Mouse (Mus musculus): Measurements from ENCODE around the gene Aebp2. TPM values are rescaled to one million over a fixed set of nuclear protein-coding genes. Genes with fewer than 3 reads are reported as not detected.

Aebp2 gene
- polyA plus RNA-seq, 1 experiment from 2014 or later: 8.9 TPM

DNA sequence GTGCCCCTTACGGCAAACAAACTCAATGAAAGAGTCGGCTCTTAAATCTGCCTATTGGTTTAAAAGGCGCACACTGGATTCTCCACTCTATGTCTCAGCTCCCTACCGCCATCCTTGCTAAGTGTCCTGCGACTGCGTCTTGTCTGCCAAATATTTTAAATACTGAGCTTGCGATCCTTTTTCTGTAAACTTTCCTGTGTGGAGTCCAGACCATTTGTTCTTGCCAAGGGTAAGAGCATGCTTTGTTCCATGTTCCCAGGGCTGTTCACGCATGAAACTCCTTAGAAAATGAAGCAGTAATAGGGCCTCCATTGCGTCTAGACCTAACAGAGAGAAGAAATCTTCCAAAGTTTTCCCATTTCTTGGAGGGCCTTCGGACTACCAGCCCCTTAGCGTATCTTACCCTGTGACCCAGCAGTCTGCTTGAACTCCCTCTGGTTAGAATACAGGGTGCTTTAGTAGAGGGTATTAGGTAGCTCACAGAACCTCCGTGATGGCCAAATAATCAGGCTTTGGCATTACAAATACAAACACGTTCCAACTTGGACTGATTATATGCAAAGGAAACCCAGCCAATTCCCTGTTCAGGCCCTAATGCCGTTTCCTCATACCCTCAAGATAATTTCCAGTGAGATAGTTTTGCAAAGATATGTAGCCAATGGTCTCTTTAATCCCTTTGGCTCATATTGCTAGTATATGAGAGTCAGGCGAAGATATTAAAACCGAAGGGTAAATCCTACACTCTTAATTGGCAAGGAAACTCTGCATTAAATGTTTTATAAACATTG is 67.3 kb downstream of the Aebp2 start:
- no peak for ATAC-seq (ENCODE audit: low FRiP score)

GRCm38 (mm10) chr6:140692160-140692559 is 69.7 kb downstream of the Aebp2 start:
- ATAC-seq (ENCODE audit: low FRiP score): no peak
- no peak overlapping the region for H3K9ac ChIP-seq
- no peak overlapping the region for H3K4me3 ChIP-seq
- H3K27me3 ChIP-seq: no peaks in the 10 kb centered on the region
- no peaks in the 10 kb centered on the region for H3K9me3 ChIP-seq
- H3K4me2 ChIP-seq: no peak overlapping the region
- H3K27ac ChIP-seq: no peak overlapping the region
- no peaks in the 10 kb centered on the region for H3K36me3 ChIP-seq
- 89% methylated on average over 6 of the region's 6 CpGs for WGBS
- H3K4me1 ChIP-seq (replicated peaks): peaks cover 16% of the 10 kb centered on the region

More for the DNA sequence above, 67.3 kb downstream of the Aebp2 start:
- Histone ChIP-seq H3K36me3 (no peaks in the 10 kb centered on the region), H3K4me2 (no peak overlapping the region), H3K27me3 (no peaks in the 10 kb centered on the region), H3K9ac (no peak overlapping the region), H3K4me3 (no peak overlapping the region), H3K9me3 (no peaks in the 10 kb centered on the region), H3K27ac (no peak overlapping the region), H3K4me1 (replicated peaks) (no peaks in the 10 kb centered on the region)
- WGBS: 89% methylated on average over 16 of the region's 16 CpGs

DNA sequence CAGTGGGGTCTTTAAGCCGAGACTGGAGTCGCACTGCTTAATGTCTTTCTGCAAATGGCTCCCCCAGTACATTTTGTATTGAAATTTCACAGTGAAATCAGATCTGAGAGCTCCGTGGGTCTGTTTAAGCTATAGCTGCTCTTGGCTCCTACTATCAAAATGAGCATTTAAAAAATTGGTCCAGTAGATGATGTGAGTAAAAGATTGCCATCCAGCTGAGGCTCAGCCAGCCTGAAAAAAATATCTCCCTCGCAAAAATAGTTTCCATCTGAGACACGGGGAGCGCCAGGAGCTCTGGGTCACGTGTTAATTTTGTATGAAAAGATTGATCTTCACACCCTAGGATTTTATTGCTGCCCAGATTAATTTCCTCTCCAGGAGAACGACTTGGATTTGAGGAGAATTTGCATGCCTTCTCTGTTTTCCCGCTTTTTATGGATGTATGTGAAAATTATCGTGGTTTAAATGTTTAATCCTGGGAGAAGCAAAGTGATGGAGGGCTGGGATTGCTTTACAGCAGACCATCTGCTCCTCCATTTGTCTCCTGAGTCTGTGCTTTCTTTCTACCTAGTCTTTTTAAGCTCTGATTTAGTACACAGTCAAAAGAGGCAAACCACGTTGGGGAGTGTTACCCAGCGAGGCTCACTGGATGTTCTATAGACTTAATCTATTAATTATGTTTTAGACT is 73.9 kb downstream of the Aebp2 start:
- 52% methylated on average over 12 of the region's 12 CpGs for WGBS
- peak; percentile 30; the same call in 1 of the 2 replicates for ATAC-seq (ENCODE audit: low FRiP score)
- Histone ChIP-seq H3K9me3 (no peaks in the 10 kb centered on the region), H3K4me3 (no peak overlapping the region), H3K27ac (peak overlapping the region; percentile 45), H3K36me3 (no peaks in the 10 kb centered on the region), H3K27me3 (no peaks in the 10 kb centered on the region), H3K4me2 (peak overlapping the region; percentile 17; the same call in 1 of the 2 replicates), H3K9ac (no peak overlapping the region), H3K4me1 (replicated peaks) (peaks cover 16% of the 10 kb centered on the region)

DNA sequence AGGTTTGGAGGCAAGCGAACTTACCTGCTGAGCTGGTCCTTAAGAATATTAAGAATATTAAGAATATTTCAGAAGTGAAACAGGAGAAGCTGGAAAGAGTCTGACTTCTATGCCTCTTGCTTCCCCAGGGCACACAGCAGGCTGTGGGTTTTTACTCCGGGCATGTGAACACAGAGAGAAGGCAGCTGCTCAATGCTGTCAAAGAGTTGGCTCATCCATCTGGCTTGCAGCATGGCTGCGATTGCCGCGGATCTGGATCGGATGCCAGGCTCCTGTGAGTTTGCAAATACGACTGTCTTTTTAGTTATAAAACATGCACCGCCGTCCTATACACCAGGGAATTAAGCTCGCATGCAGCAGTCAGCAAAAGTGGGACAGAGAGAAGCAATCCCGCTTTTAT is 75.5 kb downstream of the Aebp2 start:
- Histone ChIP-seq H3K27me3 (no peaks in the 10 kb centered on the region), H3K9me3 (no peaks in the 10 kb centered on the region), H3K4me2 (no peak overlapping the region), H3K27ac (no peak overlapping the region), H3K36me3 (no peaks in the 10 kb centered on the region), H3K4me3 (no peak overlapping the region), H3K4me1 (replicated peaks) (peaks cover 16% of the 10 kb centered on the region), H3K9ac (no peak overlapping the region)
- no peak for ATAC-seq (ENCODE audit: low FRiP score)
- WGBS: 77% methylated on average over 11 of the region's 11 CpGs

- no peaks in the 10 kb centered on the region for H3K36me3 ChIP-seq
- H3K4me1 ChIP-seq (replicated peaks): peaks cover 16% of the 10 kb centered on the region
- ATAC-seq (ENCODE audit: low FRiP score): no peak
- H3K27me3 ChIP-seq: no peaks in the 10 kb centered on the region
- H3K9me3 ChIP-seq: no peaks in the 10 kb centered on the region
- no peak overlapping the region for H3K4me2 ChIP-seq
- WGBS: 93% methylated on average over 1 of the region's 1 CpGs
- H3K27ac ChIP-seq: no peak overlapping the region
- no peak overlapping the region for H3K4me3 ChIP-seq
- H3K9ac ChIP-seq: no peak overlapping the region
Measured at GRCm38 (mm10) chr6:140698596-140698995, 76.1 kb downstream of the Aebp2 start.

GRCm38 (mm10) chr6:140701259-140701658 is 78.8 kb downstream of the Aebp2 start:
- Histone ChIP-seq H3K27ac (no peak overlapping the region), H3K36me3 (no peaks in the 10 kb centered on the region), H3K9ac (no peak overlapping the region), H3K9me3 (no peaks in the 10 kb centered on the region), H3K4me2 (no peak overlapping the region), H3K27me3 (no peaks in the 10 kb centered on the region), H3K4me3 (no peak overlapping the region), H3K4me1 (replicated peaks) (peaks cover 7% of the 10 kb centered on the region)
- no peak for ATAC-seq (ENCODE audit: low FRiP score)
- WGBS: 80% methylated on average over 6 of the region's 6 CpGs

DNA sequence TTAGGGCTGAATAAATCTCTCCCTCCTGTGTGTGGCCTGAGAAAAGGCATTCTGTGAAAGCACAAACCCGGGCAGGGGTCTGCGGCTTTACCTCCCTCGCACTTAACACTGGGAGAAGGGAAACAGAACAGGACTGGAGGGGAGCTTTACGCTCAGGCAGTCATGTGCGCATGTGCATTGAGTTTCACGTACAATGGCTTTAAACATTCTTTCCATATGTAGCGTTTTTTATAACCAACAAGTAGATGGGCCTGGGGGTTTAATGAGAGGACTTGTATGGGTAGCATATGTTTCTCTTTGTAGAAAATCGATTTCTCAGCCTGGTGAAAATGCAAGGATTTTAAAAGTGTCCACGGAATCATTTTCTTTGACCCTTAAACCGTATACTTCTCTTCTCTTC is 82.7 kb downstream of the Aebp2 start:
- WGBS: 90% methylated on average over 10 of the region's 10 CpGs
- Histone ChIP-seq H3K4me2 (no peak overlapping the region), H3K4me3 (no peak overlapping the region), H3K27me3 (no peaks in the 10 kb centered on the region), H3K36me3 (no peaks in the 10 kb centered on the region), H3K9ac (no peak overlapping the region), H3K4me1 (replicated peaks) (no peaks in the 10 kb centered on the region), H3K27ac (no peak overlapping the region), H3K9me3 (no peaks in the 10 kb centered on the region)
- ATAC-seq (ENCODE audit: low FRiP score): no peak

GRCm38 (mm10) chr6:140706056-140706455 is 83.6 kb downstream of the Aebp2 start:
- no peaks in the 10 kb centered on the region for H3K4me1 ChIP-seq (replicated peaks)
- 92% methylated on average over 5 of the region's 5 CpGs for WGBS
- ATAC-seq (ENCODE audit: low FRiP score): no peak
- H3K36me3 ChIP-seq: no peaks in the 10 kb centered on the region
- no peak overlapping the region for H3K4me2 ChIP-seq
- H3K4me3 ChIP-seq: no peak overlapping the region
- no peaks in the 10 kb centered on the region for H3K27me3 ChIP-seq
- H3K27ac ChIP-seq: no peak overlapping the region
- no peak overlapping the region for H3K9ac ChIP-seq
- no peaks in the 10 kb centered on the region for H3K9me3 ChIP-seq

DNA sequence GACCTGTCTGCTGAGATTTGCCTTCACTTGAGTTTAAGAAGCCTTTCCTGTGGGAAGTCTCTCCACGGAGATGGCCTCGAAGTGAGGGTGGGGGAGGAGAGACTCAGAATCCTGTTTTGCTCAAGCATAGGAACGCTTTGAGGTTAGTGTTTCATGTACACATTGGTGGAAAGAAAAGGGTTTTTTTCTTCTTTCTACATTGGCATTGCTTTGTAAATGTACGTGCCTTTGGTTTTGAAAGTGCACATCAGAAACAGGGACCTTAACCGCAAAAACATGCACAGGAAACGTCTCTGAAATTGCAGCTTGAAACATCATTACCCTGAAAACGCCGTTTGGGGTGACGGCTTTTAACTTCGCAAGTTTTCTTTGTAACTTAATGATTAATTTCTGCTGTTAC is 85.6 kb downstream of the Aebp2 start:
- no peak overlapping the region for H3K27ac ChIP-seq
- no peak for ATAC-seq (ENCODE audit: low FRiP score)
- H3K4me2 ChIP-seq: no peak overlapping the region
- H3K9ac ChIP-seq: no peak overlapping the region
- H3K4me3 ChIP-seq: no peak overlapping the region
- no peaks in the 10 kb centered on the region for H3K4me1 ChIP-seq (replicated peaks)
- no peaks in the 10 kb centered on the region for H3K36me3 ChIP-seq
- H3K27me3 ChIP-seq: no peaks in the 10 kb centered on the region
- H3K9me3 ChIP-seq: no peaks in the 10 kb centered on the region
- WGBS: 89% methylated on average over 10 of the region's 10 CpGs

GRCm38 (mm10) chr6:140709415-140710107 is 87.1 kb downstream of the Aebp2 start:
- no peak overlapping the region for H3K4me3 ChIP-seq
- H3K27ac ChIP-seq: no peak overlapping the region
- peaks cover 5% of the 10 kb centered on the region; the same call in 1 of the 2 replicates for H3K27me3 ChIP-seq
- WGBS: 59% methylated on average over 6 of the region's 6 CpGs
- no peaks in the 10 kb centered on the region for H3K4me1 ChIP-seq (replicated peaks)
- 0 out of 2 replicates have a peak, but pooled peaks have one; percentile 15 for ATAC-seq (ENCODE audit: low FRiP score)
- no peak overlapping the region for H3K4me2 ChIP-seq
- H3K9ac ChIP-seq: no peak overlapping the region
- H3K9me3 ChIP-seq: no peaks in the 10 kb centered on the region
- no peaks in the 10 kb centered on the region for H3K36me3 ChIP-seq

DNA sequence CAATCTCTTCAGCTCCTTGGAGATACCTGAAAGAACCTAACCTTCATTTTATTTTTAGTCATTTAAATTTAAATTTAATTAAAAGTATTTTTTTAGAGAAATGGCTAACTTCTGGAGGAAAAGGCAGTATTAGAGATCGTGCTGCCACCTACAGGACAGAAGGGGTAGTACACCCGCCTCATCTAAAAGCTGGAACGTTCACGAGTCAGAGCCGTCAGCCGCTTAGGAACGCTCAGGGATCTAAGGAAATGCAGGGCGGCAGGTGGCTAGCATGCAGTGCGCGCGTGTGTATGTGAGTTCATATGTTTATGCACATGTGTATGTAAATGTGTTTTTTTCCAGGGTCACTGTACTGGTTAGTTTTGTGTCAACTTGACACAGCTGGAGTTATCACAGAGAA is 90.3 kb downstream of the Aebp2 start:
- 8% methylated on average over 11 of the region's 11 CpGs for WGBS
- Histone ChIP-seq H3K36me3 (no peaks in the 10 kb centered on the region), H3K4me3 (no peak overlapping the region), H3K4me2 (no peak overlapping the region), H3K4me1 (replicated peaks) (0 out of 2 replicates have a peak, but pooled peaks cover 3% of the 10 kb centered on the region), H3K9me3 (no peaks in the 10 kb centered on the region), H3K27ac (no peak overlapping the region), H3K9ac (no peak overlapping the region), H3K27me3 (peaks cover 5% of the 10 kb centered on the region; the same call in 1 of the 2 replicates)
- 0 out of 2 replicates have a peak, but pooled peaks have one; percentile 45 for ATAC-seq (ENCODE audit: low FRiP score)

DNA sequence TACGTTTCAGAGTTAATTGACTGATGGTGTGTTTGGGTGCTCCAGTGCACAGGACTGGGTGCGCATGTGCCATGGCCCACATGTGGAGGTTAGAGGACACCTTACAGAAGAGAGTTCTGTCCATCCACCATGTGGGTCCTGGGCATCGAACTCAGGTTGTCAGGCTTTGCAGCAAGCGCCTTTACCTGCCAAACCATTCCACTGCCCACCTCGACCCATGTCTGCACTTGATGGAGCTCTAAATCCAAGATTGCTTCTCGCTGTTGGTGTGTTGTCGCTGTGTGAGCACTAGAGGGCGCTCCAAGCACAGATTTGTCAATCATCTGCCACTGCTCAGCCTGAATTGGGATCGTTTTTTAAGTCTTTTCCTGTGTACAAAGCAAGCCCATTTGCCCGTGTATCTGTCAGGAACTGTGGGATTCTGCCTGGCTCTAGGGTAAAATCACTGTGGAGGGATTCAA is 92.5 kb downstream of the Aebp2 start:
- H3K4me2 ChIP-seq: no peak overlapping the region
- ATAC-seq (ENCODE audit: low FRiP score): peak; percentile 72

More for the DNA sequence above, 92.5 kb downstream of the Aebp2 start:
- no peak overlapping the region for H3K27ac ChIP-seq
- H3K36me3 ChIP-seq: no peaks in the 10 kb centered on the region
- H3K9me3 ChIP-seq: no peaks in the 10 kb centered on the region
- no peak overlapping the region for H3K4me3 ChIP-seq
- WGBS: 26% methylated on average over 10 of the region's 10 CpGs
- peaks cover 5% of the 10 kb centered on the region; the same call in 1 of the 2 replicates for H3K27me3 ChIP-seq
- no peak overlapping the region for H3K9ac ChIP-seq
- 0 out of 2 replicates have a peak, but pooled peaks cover 3% of the 10 kb centered on the region for H3K4me1 ChIP-seq (replicated peaks)
